Mouse (Mus musculus) skeletal muscle tissue, postnatal 0 days (tissue): ENCODE data around the gene Gamt. TPM values are rescaled to one million over a fixed set of nuclear protein-coding genes. Genes with fewer than 3 reads are reported as not detected.

Experiments used
- microRNA-seq, 2 experiments: library from miRNA; unstranded; fragments of <30 nt; microRNA quantifications; one replicate each; pipeline ENCODE4; 2016
- polyA plus RNA-seq: library from polyadenylated mRNA; unstranded; fragments of >200 nt; fragmentation: Nextera tagmentation; extraction: Ambion mirVana; gene quantifications from 2 replicates; pipeline ENCODE4 v1.2.1, GENCODE M21; 2015

Gene Gamt
- 487 and 520 TPM in 2 replicates for polyA plus RNA-seq

GRCm38 (mm10) chr10:80260642-80261584, at the start of gene Gamt, which contains the start of gene Dazap1:
Gene Gamt, minus strand, starts transcription at chr10:80261012.
Gene Dazap1, plus strand, starts transcription at chr10:80261486.

GRCm38 (mm10) chr10:80295618-80296425, 35.0 kb upstream of the Gamt start, which contains the start of gene Apc2:
Gene Apc2, plus strand, starts transcription at chr10:80295977.

GRCm38 (mm10) chr10:80292251-80293146, 31.7 kb upstream of the Gamt start, which contains the start of gene Rps15:
Gene Rps15, plus strand, starts transcription at chr10:80292453.

DNA sequence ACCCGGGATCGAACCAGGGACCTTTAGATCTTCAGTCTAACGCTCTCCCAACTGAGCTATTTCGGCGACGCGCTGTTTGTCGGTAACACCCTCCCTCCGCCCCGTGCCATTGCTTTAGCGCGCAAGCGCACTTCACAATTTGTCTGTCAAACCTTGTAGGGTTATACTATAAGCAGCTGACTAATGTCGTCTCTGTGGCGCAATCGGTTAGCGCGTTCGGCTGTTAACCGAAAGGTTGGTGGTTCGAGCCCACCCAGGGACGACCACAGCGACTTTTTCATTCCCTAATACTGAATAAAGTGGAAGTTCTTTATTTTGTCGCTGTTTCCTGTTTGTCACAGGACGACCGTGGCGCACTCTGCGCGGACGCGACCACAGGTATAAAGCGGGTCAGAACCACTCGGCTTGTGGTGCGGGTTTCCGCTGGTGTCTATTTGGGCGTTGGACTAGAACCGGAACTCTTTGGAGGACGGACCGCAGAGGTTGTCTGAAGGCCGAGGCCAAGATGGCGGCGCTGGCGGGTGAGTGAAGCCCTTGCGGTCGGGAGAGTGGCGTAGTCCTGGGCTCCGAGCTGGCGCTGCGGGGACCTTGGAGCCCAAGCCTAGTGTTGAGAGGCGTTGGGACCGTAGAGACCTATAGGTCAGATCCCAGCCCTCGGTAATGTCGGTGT, 11.7 kb downstream of the Gamt start, which contains the start of gene Ndufs7:
TSS of gene Ndufs7 (plus strand) at position 151 of the 670 bp plus-strand sequence.

DNA sequence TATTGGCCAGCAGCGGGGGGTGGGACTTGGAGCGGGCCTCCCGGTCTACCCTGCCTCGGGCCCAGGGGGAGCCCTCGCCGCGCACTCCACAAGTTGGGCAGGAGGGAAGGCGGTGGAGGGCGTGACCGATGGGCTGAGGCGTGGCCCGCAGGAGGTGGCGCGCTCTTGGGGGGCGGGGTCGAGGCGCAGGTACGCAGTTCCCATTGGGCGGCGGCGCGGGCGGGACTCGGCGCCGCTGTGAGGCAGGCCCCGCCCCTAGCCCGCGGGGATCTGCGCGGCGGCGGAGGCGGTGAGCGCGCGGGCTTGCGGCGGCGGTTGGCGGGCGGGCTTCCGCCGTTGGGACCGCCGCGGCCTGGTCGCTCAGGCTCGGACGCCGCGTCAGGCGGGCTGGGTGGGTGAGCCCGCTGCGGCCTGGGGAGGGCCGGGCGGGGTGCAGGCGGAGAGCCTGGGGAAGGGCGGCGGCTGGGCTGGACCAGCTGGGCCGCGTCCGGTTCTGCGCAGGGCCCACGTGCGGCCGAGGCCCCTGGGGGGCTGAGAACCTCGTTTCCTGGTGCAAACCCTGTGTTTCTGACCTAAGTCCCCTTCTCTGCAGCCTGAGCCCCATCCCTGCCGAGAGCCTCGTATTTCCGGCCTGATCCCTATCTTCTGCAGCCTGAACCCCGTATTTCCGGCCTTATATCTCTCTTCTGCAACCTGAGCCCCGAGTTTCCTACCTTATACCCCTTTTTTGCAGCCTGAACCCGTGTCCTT, 34.2 kb downstream of the Gamt start, which contains the start of gene Mum1:
TSS of gene Mum1 (plus strand) at position 19 of the 750 bp plus-strand sequence.

Small RNA genes within 50 kb of the gene (microRNA-seq; reads per million reads assigned to microRNA genes)
- gene Mir6911: 0.42 to 0.61 reads per million in 2 experiments

Other genes starting within 250 kb of the Gamt start
- 2.7 and 4.2 TPM in 2 replicates for gene Arhgap45, start 244.4 kb downstream of the Gamt start, polyA plus RNA-seq
- 132 and 134 TPM in 2 replicates for gene Polr2e, start 221.2 kb downstream of the Gamt start, polyA plus RNA-seq
- gene Gpx4, start 213.8 kb downstream of the Gamt start, polyA plus RNA-seq: 705 and 782 TPM in 2 replicates
- gene Sbno2, start 155.4 kb downstream of the Gamt start, polyA plus RNA-seq: 4.7 and 5.6 TPM in 2 replicates
- gene Stk11, start 145.2 kb downstream of the Gamt start, polyA plus RNA-seq: 13.9 and 16.6 TPM in 2 replicates
- 1,084 and 1,218 TPM in 2 replicates for gene Atp5d, start 122.4 kb downstream of the Gamt start, polyA plus RNA-seq
- 0.37 and 0.73 TPM in 2 replicates for gene Cbarp, start 120.2 kb downstream of the Gamt start, polyA plus RNA-seq
- 6.1 and 8.5 TPM in 2 replicates for gene Midn, start 112.7 kb downstream of the Gamt start, polyA plus RNA-seq
- gene Cirbp, start 95.0 kb downstream of the Gamt start, polyA plus RNA-seq: 202 and 207 TPM in 2 replicates
- gene 1600002K03Rik, start 88.1 kb downstream of the Gamt start, polyA plus RNA-seq: 4.9 and 6.3 TPM in 2 replicates
- 3.7 and 4.3 TPM in 2 replicates for gene Efna2, start 81.5 kb downstream of the Gamt start, polyA plus RNA-seq
- 44.5 and 52.6 TPM in 2 replicates for gene Mum1, start 34.6 kb downstream of the Gamt start, polyA plus RNA-seq
- gene Ndufs7, start 11.9 kb downstream of the Gamt start, polyA plus RNA-seq: 696 and 892 TPM in 2 replicates
- 25.6 and 28.9 TPM in 2 replicates for gene Dazap1, start 474 bp upstream of the Gamt start, polyA plus RNA-seq
- 529 and 552 TPM in 2 replicates for gene Rps15, start 31.4 kb upstream of the Gamt start, polyA plus RNA-seq
- 0.19 and 0.21 TPM in 2 replicates for gene Apc2, start 35.0 kb upstream of the Gamt start, polyA plus RNA-seq
- gene 2310011J03Rik, start 59.5 kb upstream of the Gamt start, polyA plus RNA-seq: 23.0 and 30.4 TPM in 2 replicates
- 2.4 and 4.2 TPM in 2 replicates for gene Pcsk4, start 68.5 kb upstream of the Gamt start, polyA plus RNA-seq
- gene Reep6, start 68.9 kb upstream of the Gamt start, polyA plus RNA-seq: 3.6 and 16.4 TPM in 2 replicates
- 12.6 and 13.8 TPM in 2 replicates for gene Adamtsl5, start 87.4 kb upstream of the Gamt start, polyA plus RNA-seq
- 0.14 and 0.23 TPM in 2 replicates for gene Plk5, start 95.4 kb upstream of the Gamt start, polyA plus RNA-seq
- gene Mex3d, start 126.6 kb upstream of the Gamt start, polyA plus RNA-seq: 2.8 and 3.6 TPM in 2 replicates
- gene Mbd3, start 138.5 kb upstream of the Gamt start, polyA plus RNA-seq: 82.3 and 101 TPM in 2 replicates
- 1,315 and 1,562 TPM in 2 replicates for gene Uqcr11, start 145.8 kb upstream of the Gamt start, polyA plus RNA-seq
- gene Tcf3, start 172.6 kb upstream of the Gamt start, polyA plus RNA-seq: 28.8 and 33.8 TPM in 2 replicates
- not detected in 2 replicates for gene Onecut3, start 233.8 kb upstream of the Gamt start, polyA plus RNA-seq